Mouse (Mus musculus): ENCODE data around the gene Tmem200a. TPM values are rescaled to one million over a fixed set of nuclear protein-coding genes. Genes with fewer than 3 reads are reported as not detected.
A peak's percentile ranks its signal among the peaks of the same experiment; 100 is the strongest.

The Tmem200a gene
- polyA plus RNA-seq, 1 experiment: 6.0 TPM

GRCm38 (mm10) chr10:25961066-25961465, 117.8 kb downstream of the Tmem200a start:
- no peak overlapping the region for H3K4me3 ChIP-seq (ENCODE audit: low read depth, low read length)
- H3K4me1 ChIP-seq (ENCODE audit: control insufficient read depth, insufficient read depth, low read length): no peaks in the 10 kb centered on the region
- H3K9ac ChIP-seq (ENCODE audit: low read depth, poor library complexity, severe bottlenecking): no peak overlapping the region
- no peaks in the 10 kb centered on the region for H3K9me3 ChIP-seq (replicated peaks; ENCODE audit: control insufficient read depth, insufficient read depth, low read length, poor library complexity, severe bottlenecking)
- TF ChIP-seq POLR2A (IDR thresholded peaks at IDR 0.05; ENCODE audit: insufficient read depth, low read length) (no peak), CTCF (IDR thresholded peaks at IDR 0.05; ENCODE audit: low read depth, low read length) (no peak)
- H3K27ac ChIP-seq (ENCODE audit: insufficient read depth, low read length): no peak overlapping the region
- no peaks in the 10 kb centered on the region for H3K36me3 ChIP-seq (ENCODE audit: control insufficient read depth, insufficient read depth, low read length, poor library complexity, severe bottlenecking)
- H3K27me3 ChIP-seq (ENCODE audit: control insufficient read depth, insufficient read depth, low read length, poor library complexity, severe bottlenecking): no peaks in the 10 kb centered on the region; the same call in 1 of the 2 replicates

GRCm38 (mm10) chr10:25958762-25959753, 119.8 kb downstream of the Tmem200a start:
- no peaks in the 10 kb centered on the region for H3K9me3 ChIP-seq (replicated peaks; ENCODE audit: control insufficient read depth, insufficient read depth, low read length, poor library complexity, severe bottlenecking)

GRCm38 (mm10) chr10:25954641-25955228, 124.1 kb downstream of the Tmem200a start:
- Histone ChIP-seq H3K4me3 (ENCODE audit: low read depth, low read length) (no peak overlapping the region), H3K27me3 (ENCODE audit: control insufficient read depth, insufficient read depth, low read length, poor library complexity, severe bottlenecking) (no peaks in the 10 kb centered on the region), H3K9ac (ENCODE audit: low read depth, poor library complexity, severe bottlenecking) (no peak overlapping the region), H3K9me3 (replicated peaks; ENCODE audit: control insufficient read depth, insufficient read depth, low read length, poor library complexity, severe bottlenecking) (no peaks in the 10 kb centered on the region), H3K27ac (ENCODE audit: insufficient read depth, low read length) (no peak overlapping the region), H3K4me1 (ENCODE audit: control insufficient read depth, insufficient read depth, low read length) (peaks cover 3% of the 10 kb centered on the region), H3K36me3 (ENCODE audit: control insufficient read depth, insufficient read depth, low read length, poor library complexity, severe bottlenecking) (no peaks in the 10 kb centered on the region)
- no peak for TF ChIP-seq POLR2A (IDR thresholded peaks at IDR 0.05; ENCODE audit: insufficient read depth, low read length)
- TF ChIP-seq CTCF (IDR thresholded peaks at IDR 0.05; ENCODE audit: low read depth, low read length): no peak
- no peak for TF ChIP-seq EP300 (IDR thresholded peaks at IDR 0.05; ENCODE audit: insufficient read depth, low read depth, low read length)

More at GRCm38 (mm10) chr10:25958762-25959753, 119.8 kb downstream of the Tmem200a start:
- no peaks in the 10 kb centered on the region for H3K36me3 ChIP-seq (ENCODE audit: control insufficient read depth, insufficient read depth, low read length, poor library complexity, severe bottlenecking)
- no peak overlapping the region for H3K4me3 ChIP-seq (ENCODE audit: low read depth, low read length)
- no peak overlapping the region for H3K9ac ChIP-seq (ENCODE audit: low read depth, poor library complexity, severe bottlenecking)
- peaks cover 3% of the 10 kb centered on the region for H3K4me1 ChIP-seq (ENCODE audit: control insufficient read depth, insufficient read depth, low read length)
- no peaks in the 10 kb centered on the region for H3K27me3 ChIP-seq (ENCODE audit: control insufficient read depth, insufficient read depth, low read length, poor library complexity, severe bottlenecking)
- H3K27ac ChIP-seq (ENCODE audit: insufficient read depth, low read length): 0 out of 2 replicates have a peak overlapping the region, but pooled peaks have one; percentile 22
- TF ChIP-seq EP300 (IDR thresholded peaks at IDR 0.05; ENCODE audit: insufficient read depth, low read depth, low read length): peak; percentile 63; the same call in 1 of the 2 replicates
- no peak for TF ChIP-seq POLR2A (IDR thresholded peaks at IDR 0.05; ENCODE audit: insufficient read depth, low read length)

- TF ChIP-seq EP300 (IDR thresholded peaks at IDR 0.05; ENCODE audit: insufficient read depth, low read depth, low read length): no peak
- TF ChIP-seq CTCF (IDR thresholded peaks at IDR 0.05; ENCODE audit: low read depth, low read length): no peak
- TF ChIP-seq POLR2A (IDR thresholded peaks at IDR 0.05; ENCODE audit: insufficient read depth, low read length): no peak
- Histone ChIP-seq H3K36me3 (ENCODE audit: control insufficient read depth, insufficient read depth, low read length, poor library complexity, severe bottlenecking) (no peaks in the 10 kb centered on the region), H3K4me3 (ENCODE audit: low read depth, low read length) (no peak overlapping the region), H3K4me1 (ENCODE audit: control insufficient read depth, insufficient read depth, low read length) (peaks cover 3% of the 10 kb centered on the region), H3K9me3 (replicated peaks; ENCODE audit: control insufficient read depth, insufficient read depth, low read length, poor library complexity, severe bottlenecking) (no peaks in the 10 kb centered on the region), H3K27ac (ENCODE audit: insufficient read depth, low read length) (no peak overlapping the region), H3K9ac (ENCODE audit: low read depth, poor library complexity, severe bottlenecking) (no peak overlapping the region), H3K27me3 (ENCODE audit: control insufficient read depth, insufficient read depth, low read length, poor library complexity, severe bottlenecking) (no peaks in the 10 kb centered on the region)
These were observed 126.0 kb downstream of the Tmem200a start for GRCm38 (mm10) chr10:25952838-25953237.

- Histone ChIP-seq H3K9me3 (replicated peaks; ENCODE audit: control insufficient read depth, insufficient read depth, low read length, poor library complexity, severe bottlenecking) (no peaks in the 10 kb centered on the region), H3K4me3 (ENCODE audit: low read depth, low read length) (no peak overlapping the region), H3K27ac (ENCODE audit: insufficient read depth, low read length) (no peak overlapping the region), H3K27me3 (ENCODE audit: control insufficient read depth, insufficient read depth, low read length, poor library complexity, severe bottlenecking) (no peaks in the 10 kb centered on the region), H3K4me1 (ENCODE audit: control insufficient read depth, insufficient read depth, low read length) (peaks cover 3% of the 10 kb centered on the region), H3K36me3 (ENCODE audit: control insufficient read depth, insufficient read depth, low read length, poor library complexity, severe bottlenecking) (no peaks in the 10 kb centered on the region), H3K9ac (ENCODE audit: low read depth, poor library complexity, severe bottlenecking) (no peak overlapping the region)
- no peak for TF ChIP-seq EP300 (IDR thresholded peaks at IDR 0.05; ENCODE audit: insufficient read depth, low read depth, low read length)
- no peak for TF ChIP-seq CTCF (IDR thresholded peaks at IDR 0.05; ENCODE audit: low read depth, low read length)
- TF ChIP-seq POLR2A (IDR thresholded peaks at IDR 0.05; ENCODE audit: insufficient read depth, low read length): no peak
These were observed 126.7 kb downstream of the Tmem200a start for GRCm38 (mm10) chr10:25952150-25952549.

- no peaks in the 10 kb centered on the region for H3K27me3 ChIP-seq (ENCODE audit: control insufficient read depth, insufficient read depth, low read length, poor library complexity, severe bottlenecking)
- H3K27ac ChIP-seq (ENCODE audit: insufficient read depth, low read length): no peak overlapping the region
- TF ChIP-seq POLR2A (IDR thresholded peaks at IDR 0.05; ENCODE audit: insufficient read depth, low read length) (no peak), CTCF (IDR thresholded peaks at IDR 0.05; ENCODE audit: low read depth, low read length) (no peak), EP300 (IDR thresholded peaks at IDR 0.05; ENCODE audit: insufficient read depth, low read depth, low read length) (no peak)
- H3K9ac ChIP-seq (ENCODE audit: low read depth, poor library complexity, severe bottlenecking): no peak overlapping the region
- H3K36me3 ChIP-seq (ENCODE audit: control insufficient read depth, insufficient read depth, low read length, poor library complexity, severe bottlenecking): no peaks in the 10 kb centered on the region
- H3K4me1 ChIP-seq (ENCODE audit: control insufficient read depth, insufficient read depth, low read length): no peaks in the 10 kb centered on the region
- H3K9me3 ChIP-seq (replicated peaks; ENCODE audit: control insufficient read depth, insufficient read depth, low read length, poor library complexity, severe bottlenecking): no peaks in the 10 kb centered on the region
- no peak overlapping the region for H3K4me3 ChIP-seq (ENCODE audit: low read depth, low read length)
These were observed 133.0 kb downstream of the Tmem200a start for GRCm38 (mm10) chr10:25945866-25946265.
